12 mouse cellular contexts compared by ENCODE assay signal in the genomic region with DNA sequence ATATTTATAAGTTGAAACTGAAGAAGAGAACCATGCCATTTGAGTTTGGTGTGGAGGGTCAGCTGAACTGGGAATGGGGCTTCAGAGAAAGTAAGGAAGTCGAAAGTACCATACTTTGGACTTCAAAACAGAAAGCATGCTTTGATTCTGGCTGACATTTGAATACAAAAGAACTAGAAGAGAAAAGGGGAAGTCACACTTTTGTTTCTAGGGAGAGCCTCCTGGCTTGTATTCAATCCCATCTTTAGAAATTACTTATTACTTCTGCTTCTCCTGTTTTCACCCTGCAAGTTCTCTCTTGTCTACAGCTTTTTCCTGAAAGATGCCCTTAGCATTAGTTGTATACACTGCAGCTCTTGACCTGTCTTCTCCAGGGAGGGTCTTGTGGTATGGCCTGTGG.
"Had no signal": no experiment of that assay in that cellular context is flagged by ENCODE, and none has a peak within 500 bp of the region (broad histone marks: within the 10 kb centered on the region; RNA-seq: fewer than 3 reads in every experiment).

No protein-coding gene starts in this region.

- H3K4me2 ChIP-seq: limb, embryonic 15.5 days; liver, embryonic 12.5 days; lung, embryonic 14.5 days; neural tube, embryonic 13.5 days had no signal

- ATAC-seq: liver, embryonic 12.5 days had no signal

- H3K4me1 ChIP-seq: limb, embryonic 15.5 days; neural tube, embryonic 13.5 days had no signal

- H3K4me3 ChIP-seq: limb, embryonic 15.5 days; liver, embryonic 12.5 days; neural tube, embryonic 13.5 days had no signal

- H3K9me3 ChIP-seq: limb, embryonic 15.5 days; liver, embryonic 12.5 days; neural tube, embryonic 13.5 days had no signal

- DNase-seq: kidney, adult 18-20 months; kidney, postnatal 25 days; lung, embryonic 14.5 days; lung, postnatal 10 days; lung, postnatal 4 days; midbrain, embryonic 14.5 days; retina, postnatal 1 day; thymus, adult 18-20 months; thymus, postnatal 25 days had no signal

- H3K9ac ChIP-seq: limb, embryonic 15.5 days; liver, embryonic 12.5 days; lung, embryonic 14.5 days; neural tube, embryonic 13.5 days had no signal

- H3K27me3 ChIP-seq: limb, embryonic 15.5 days; liver, embryonic 12.5 days; neural tube, embryonic 13.5 days had no signal

- H3K27ac ChIP-seq: limb, embryonic 15.5 days; neural tube, embryonic 13.5 days had no signal
